Mouse (Mus musculus): ENCODE measurements around the gene Adam12. TPM values are rescaled to one million over a fixed set of nuclear protein-coding genes. Genes with fewer than 3 reads are reported as not detected.

Adam12 gene
- total RNA-seq, 2 experiments from 2014 or later, result 4.2 to 4.3 TPM

DNA sequence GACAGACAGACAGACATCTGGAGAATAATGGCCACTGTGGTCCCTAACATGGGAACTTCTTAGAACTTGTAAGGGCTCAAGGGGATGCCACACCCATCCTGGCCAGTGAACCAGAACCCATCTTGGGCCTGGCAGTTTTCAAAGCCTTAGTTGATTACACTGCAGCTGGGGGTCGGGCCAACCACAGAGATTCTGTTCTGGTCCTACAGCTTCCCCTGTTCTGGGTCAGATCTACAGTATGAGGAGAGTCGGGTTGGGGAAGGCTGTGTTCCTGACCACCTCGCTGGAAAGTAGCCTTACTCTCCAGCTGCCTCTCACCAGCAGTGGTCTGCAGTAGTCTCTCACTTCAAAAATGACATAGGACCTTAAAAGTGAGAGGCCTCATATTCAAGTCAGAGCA, 5.7 kb downstream of the Adam12 start:
- no peak for DNase-seq (ENCODE audit: low spot score in 2 of 2)

DNA sequence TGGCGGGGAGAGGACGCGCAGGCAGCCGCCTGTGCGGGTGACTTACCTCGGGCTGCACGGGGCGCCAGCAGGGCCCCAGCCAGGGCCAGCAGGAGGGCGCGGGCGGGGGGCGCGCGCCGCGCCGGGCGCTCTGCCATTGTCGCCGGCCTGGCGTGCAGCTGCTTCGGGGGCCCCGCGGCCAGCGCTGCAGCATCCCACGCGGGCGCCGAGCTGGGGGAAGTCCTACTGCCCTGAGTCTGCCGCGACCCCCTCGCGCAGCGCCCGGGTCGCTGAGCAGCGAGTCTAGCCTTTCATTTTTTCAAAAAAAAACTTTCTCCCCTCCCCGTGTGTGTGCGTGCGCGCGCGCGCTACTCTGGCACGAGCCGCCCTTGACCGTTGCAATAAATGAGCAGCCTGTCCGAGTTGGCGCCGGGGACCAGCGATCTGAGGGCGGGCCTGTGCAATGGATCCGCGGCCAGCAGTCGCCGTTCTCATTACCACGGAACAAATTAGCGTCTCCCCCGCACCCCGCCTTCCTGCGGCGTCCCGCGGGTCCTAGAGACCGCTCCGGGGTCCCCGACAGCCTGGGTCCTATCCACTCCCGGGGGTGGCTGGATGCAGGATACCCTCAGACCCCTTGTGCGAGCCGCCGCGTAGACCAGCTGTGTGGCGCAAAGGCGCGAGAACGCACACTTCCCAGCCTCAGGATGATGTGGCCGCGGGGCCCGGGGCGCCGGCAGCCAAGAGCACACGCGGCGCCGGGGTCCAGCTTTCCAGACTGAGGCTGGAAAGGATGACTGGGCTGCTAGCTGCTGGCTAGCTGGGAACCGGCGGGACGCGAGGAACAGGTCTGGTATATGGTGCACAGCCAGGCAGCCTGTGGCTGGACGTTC, 7.0 kb downstream of the Adam12 start:
- DNase-seq (ENCODE audit: low spot score in 2 of 2), result peak; percentile 34 to 42

DNA sequence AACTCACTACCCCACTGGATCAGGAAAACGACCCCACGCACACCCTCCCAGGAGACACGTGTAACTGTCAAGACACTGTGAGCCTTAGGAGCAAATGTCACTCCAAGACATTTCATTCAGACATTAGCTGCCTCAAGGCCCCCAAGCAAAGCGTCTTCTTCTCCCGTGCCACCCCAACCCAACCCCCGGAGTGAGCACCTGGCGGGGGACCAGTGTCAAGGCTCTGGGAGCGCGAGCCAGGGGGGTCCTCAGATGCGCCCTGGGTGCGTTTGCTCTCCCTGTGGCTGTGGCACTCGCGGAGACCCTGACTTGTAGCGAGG, 7.6 kb downstream of the Adam12 start:
- DNase-seq (ENCODE audit: low spot score in 2 of 2), result no peak

GRCm38 (mm10) chr7:134223444-134224161, 8.3 kb downstream of the Adam12 start:
- DNase-seq (ENCODE audit: low spot score in 2 of 2), result peak; percentile 87 to 89

GRCm38 (mm10) chr7:134207956-134208355, 24.0 kb downstream of the Adam12 start:
- DNase-seq (ENCODE audit: low spot score in 2 of 2), result peak; percentile 36 to 50

- DNase-seq (ENCODE audit: low spot score in 2 of 2), result no peak
Measured at GRCm38 (mm10) chr7:134193089-134193488, 38.9 kb downstream of the Adam12 start.

DNA sequence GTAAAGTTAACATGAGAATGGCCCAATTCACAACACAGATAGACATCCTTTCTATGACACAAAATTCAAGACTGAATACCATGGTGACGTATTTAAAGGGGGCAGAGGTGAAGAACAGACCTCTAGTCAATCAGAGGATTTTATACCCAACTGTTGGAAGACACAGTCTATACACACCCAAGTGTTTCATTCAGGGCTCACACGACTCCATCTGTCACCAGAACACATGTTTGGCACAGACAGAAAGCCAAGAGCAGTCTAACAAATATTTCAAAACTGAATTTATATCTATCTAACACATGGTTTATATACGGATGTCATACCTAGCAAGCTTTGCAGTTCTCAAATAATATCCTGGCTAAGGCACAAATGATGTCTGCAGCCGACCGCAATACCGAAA, 41.8 kb downstream of the Adam12 start:
- no peak for DNase-seq (ENCODE audit: low spot score in 2 of 2)

DNA sequence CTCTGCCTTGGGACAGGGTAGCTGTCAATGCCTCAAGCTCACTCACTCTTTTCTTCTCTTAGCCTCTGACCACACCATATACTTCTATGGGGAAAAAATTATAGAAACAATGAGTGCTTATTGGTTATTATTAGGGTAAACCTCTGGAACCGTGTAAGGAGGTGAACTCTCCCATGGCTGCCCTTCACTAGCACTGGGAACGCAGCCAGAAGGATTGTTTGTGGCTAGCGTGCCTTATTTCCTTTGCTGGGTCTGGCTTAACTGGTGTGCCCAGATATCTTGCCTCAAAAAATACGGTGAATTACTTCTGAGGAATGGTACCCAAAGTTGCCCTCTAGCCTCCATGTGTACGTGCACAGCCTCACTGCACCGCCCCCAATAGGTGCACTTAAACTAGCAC, 43.4 kb downstream of the Adam12 start:
- no peak for DNase-seq (ENCODE audit: low spot score in 2 of 2)

DNA sequence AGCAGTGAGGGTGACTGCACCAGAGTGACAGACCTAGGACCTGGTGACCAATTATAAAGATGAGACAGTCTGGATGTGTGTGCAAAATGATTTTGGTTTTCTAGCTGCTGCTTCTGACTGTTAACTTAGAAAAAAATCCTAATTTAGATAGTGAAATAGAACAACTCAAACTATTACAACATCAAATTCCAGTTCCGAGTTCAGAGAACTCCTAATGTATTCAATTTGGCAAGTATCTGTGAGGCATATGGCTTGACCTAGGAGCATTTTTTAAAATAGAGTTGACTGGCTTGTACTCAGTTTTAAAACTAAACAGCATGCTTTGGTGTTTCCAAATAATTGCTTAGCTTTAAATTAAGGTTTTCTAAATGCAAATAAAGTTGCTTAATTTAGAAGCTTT, 44.0 kb downstream of the Adam12 start:
- DNase-seq (ENCODE audit: low spot score in 2 of 2), result no peak

DNA sequence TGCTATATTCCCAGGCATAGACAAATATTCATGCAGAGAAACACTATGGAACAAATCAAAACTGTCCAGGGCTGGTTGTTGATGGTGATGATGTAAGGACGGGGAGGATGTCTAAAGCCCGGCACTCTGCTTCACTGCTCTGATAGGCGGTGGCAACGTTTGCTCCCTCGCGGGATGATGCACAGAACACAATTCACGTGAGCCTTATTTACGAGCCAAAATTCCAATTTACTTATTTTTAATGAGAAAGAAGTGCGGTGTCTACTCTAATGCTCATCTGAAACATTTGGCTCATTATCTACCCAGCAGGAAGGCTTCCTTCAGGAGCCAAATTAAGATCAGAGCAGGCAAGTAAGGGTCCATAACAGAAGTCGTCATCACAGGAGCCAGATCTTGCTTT, 45.4 kb downstream of the Adam12 start:
- no peak for DNase-seq (ENCODE audit: low spot score in 2 of 2)

DNA sequence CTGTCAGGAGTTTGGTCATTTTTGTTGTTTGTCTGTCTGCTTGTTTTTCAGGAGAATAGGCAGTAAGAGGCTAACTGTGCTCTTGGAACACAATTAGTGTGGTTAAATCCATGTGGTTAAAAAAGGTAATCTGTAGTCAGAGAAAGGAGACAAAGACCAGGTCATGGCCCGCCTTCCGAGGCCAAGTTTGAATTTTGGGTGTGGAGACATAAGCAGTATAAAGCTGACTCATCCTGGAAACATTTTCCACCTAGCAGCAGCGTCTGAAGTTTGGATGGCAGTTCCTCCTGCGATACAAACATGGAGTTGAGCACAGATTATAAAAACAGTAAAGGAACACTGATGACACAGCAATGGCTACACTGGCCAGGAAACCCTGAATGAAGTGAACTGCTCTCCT, 46.2 kb downstream of the Adam12 start:
- no peak for DNase-seq (ENCODE audit: low spot score in 2 of 2)

DNA sequence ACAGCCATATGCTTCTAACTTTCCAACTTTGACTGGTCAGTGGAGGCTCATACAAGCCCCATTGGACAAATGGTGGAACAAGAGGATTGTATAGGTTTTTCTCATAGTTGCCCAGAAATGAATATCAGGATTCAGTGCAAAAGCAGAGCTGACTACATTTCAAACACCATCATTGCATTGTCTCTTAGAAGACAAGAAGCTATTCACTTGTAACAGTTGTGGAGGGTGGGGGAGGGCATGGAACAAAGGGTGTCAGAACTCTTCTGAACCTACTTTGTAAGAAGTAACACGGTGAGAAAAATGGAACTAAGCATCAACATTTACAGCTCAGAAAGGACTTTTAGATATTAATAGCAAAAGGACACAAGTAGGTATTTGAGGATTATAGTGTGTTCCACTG, 50.2 kb downstream of the Adam12 start:
- no peak for DNase-seq (ENCODE audit: low spot score in 2 of 2)

DNA sequence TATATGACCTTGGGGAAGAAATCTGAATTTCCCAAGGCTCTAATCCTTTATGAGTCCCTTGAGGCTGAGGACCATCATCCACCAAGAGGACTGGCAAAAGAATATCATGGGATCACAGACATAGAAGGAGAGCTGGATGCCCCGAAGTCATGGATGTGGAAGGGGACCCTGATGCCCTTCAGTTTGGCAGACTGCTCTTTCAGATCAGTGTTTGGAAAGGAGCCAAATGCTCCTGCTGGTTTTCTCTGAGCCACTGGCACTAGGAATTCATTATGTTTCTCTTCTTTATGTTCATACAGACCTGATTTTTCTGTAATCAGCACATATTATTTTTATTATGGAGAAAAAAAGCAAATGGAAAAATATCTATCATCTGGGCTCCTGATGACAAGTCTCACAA, 50.9 kb downstream of the Adam12 start:
- DNase-seq (ENCODE audit: low spot score in 2 of 2), result no peak

DNA sequence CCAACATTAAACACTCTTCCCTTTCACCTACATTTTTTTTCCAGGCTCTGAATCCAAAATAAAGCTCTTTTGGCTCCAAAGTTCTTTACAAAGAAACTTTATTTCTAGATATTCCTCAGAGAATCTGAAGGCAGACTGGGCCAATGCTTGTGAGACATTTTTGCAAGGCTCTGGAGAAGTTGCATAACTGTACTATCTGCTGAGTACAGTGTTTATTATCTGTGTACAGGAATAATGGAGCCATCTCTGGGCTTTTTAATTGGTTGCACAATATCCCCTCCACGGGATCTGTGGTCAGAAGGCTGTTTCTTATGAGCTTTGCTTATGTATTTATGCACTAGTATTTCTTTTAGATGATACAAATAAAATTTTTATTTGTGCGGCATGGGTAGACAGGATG, 54.9 kb downstream of the Adam12 start:
- no peak for DNase-seq (ENCODE audit: low spot score in 2 of 2)

DNA sequence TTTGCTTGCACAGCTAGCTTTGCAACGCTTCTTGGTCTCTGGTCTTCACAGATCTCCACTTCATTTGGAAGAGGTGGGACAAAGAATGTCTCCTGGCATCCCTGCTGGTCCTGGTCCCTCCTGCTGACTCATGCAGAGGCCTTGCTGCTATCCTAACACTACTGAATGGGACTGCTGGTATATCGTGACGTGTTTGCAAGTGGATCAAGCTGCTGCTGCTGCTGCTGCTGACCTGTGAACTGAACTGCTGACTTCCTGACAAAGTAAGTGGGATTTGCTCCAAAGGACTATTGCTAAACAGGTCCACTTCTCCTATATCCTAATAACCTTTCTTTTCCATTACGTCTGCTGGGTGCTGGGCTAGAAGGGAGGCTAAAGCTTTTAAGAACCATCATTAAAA, 56.7 kb downstream of the Adam12 start:
- DNase-seq (ENCODE audit: low spot score in 2 of 2), result no peak

- DNase-seq (ENCODE audit: low spot score in 2 of 2), result no peak
Measured at GRCm38 (mm10) chr7:134173442-134174090, 58.4 kb downstream of the Adam12 start.

GRCm38 (mm10) chr7:134170180-134170910, 61.6 kb downstream of the Adam12 start:
- DNase-seq (ENCODE audit: low spot score in 2 of 2), result no peak

- DNase-seq (ENCODE audit: low spot score in 2 of 2), result no peak
Measured at GRCm38 (mm10) chr7:134169780-134170179, 62.2 kb downstream of the Adam12 start.

GRCm38 (mm10) chr7:134167586-134167985, 64.4 kb downstream of the Adam12 start:
- no peak for DNase-seq (ENCODE audit: low spot score in 2 of 2)

- no peak for DNase-seq (ENCODE audit: low spot score in 2 of 2)
Measured at GRCm38 (mm10) chr7:134163751-134164150, 68.2 kb downstream of the Adam12 start.

DNA sequence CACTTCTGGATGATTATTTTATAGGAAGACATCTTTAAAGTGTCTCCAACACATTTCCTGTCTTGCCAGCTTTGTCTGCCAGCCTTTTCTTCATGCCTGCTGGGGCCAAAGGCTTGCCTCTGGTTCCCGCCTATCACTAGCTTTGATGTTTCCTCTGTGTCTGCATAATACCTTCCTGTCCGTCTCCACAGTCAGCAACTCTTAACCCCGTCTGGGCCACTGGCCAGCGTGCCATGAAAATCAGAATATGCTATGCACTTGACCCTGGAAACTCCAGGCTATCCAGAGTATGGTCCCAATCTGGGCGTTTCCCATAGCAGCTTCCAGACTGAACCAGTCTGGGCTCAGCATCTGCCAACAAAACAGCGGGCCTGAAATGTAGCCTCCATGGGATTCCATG, 69.1 kb downstream of the Adam12 start:
- DNase-seq (ENCODE audit: low spot score in 2 of 2), result no peak

- no peak for DNase-seq (ENCODE audit: low spot score in 2 of 2)
Measured at GRCm38 (mm10) chr7:134159608-134160007, 72.3 kb downstream of the Adam12 start.
